Mouse (Mus musculus): ENCODE data around the gene Carm1.
A peak's percentile ranks its signal among the peaks of the same experiment; 100 is the strongest.

Gene Carm1

DNA sequence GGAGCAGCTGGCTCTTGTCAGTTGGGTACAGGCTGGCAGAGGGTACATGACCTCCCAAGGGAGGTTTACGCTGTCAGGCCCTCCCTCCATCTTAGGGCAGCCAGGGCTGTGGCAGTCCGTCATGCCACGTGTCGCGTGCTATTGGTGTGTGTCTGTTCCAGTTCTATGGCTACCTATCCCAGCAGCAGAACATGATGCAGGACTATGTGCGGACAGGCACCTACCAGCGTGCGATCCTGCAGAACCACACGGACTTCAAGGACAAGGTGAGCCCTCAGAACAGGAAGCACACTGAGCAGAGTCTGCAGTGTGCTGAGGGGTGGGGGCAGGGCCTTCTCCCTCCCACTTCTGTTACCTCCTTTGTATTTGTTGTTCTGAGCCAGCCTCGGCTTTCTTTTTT lies 28.6 kb downstream of the Carm1 start:
- no peak for DNase-seq (ENCODE audit: low spot score in 2 of 2)

DNA sequence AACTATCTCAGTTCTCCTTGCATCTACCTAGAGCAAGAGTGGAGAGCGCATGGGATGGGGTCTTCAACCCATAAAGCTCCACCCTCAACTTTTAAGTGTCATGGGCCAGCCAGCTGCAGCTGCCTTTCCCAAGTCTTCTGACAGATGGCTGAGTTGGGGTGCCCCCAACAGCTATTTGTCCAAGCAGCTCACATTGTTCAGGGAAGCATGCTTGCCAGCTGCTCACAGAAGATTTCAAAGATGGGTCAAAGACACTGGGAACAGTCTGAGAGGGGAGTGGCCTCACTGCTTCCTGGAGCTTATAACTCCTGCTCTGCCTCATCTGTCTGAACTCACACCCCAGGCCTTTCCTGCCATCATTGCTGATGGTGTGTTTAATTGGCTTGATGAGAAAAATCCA lies 29.6 kb downstream of the Carm1 start:
- DNase-seq (ENCODE audit: low spot score in 2 of 2), result no peak

DNA sequence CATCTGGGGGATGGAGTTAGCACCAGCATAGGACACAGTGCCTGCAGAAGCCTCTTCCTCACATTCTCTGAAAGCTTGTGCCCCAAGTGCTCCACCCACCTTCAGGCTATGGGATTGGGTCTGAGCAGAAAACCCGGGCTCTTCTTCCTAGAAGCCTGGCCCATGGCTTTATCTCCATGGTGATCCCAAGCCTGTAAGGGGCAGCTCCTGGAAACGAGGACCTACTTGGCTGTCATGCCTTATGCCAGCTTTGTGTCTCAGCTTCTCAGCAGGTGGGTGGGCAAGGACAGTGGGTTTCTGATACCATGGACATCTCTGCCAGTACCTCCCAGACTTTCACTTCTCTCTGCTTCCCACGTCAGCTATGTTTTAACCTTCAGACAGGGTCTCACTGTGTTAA lies 31.5 kb downstream of the Carm1 start:
- DNase-seq (ENCODE audit: low spot score in 2 of 2), result no peak

DNA sequence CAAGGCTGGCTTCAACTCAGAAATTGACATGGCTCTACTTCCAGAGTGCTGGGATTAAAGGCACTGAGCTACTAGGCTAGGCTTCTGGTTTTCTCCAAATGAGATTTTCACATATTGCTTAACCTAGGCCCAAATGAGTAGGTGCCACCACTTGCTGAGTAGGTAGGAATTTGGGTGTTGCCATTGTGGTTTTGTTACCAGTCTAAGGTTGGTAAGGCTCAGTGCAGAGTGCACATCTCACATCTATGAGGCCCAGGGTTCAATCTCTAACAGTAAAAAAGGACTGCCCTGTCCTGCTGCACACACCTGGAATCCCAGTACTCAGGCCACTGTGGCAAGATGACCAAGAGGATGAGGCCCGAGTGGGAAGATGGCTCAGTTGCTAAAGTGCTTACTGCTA lies 38.7 kb downstream of the Carm1 start:
- no peak for DNase-seq (ENCODE audit: low spot score in 2 of 2)

DNA sequence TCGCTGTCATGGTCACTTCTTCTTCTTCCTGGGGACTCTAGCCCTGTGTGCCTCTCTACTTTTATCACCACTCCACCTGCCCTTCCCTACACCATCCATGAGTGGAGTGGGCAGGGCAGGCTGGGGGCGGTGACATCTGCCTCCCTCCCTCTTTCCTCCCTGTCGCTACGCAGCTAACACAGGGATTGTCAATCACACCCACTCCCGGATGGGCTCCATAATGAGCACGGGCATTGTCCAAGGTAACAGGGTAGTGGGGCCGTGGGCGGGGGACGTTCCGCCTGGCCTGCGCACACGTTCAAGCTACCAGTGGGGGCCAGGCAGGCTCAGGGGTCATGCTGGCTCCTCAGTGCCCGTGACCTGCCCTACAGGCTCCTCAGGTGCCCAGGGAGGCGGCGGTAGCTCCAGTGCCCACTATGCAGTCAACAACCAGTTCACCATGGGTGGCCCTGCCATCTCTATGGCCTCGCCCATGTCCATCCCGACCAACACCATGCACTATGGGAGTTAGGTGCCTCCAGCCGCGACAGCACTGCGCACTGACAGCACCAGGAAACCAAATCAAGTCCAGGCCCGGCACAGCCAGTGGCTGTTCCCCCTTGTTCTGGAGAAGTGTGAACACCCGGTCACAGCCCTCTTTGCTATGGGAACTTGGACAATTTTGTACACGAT lies 41.1 kb downstream of the Carm1 start:
- DNase-seq (ENCODE audit: low spot score in 2 of 2), result no peak

DNA sequence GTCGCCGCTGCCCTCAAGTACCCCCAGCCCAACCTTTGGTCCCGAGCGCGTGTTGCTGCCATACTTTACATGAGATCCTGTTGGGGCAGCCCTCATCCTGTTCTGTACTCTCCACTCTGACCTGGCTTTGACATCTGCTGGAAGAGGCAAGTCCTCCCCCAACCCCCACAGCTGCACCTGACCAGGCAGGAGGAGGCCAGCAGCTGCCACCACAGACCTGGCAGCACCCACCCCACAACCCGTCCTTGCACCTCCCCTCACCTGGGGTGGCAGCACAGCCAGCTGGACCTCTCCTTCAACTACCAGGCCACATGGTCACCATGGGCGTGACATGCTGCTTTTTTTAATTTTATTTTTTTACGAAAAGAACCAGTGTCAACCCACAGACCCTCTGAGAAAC lies 41.7 kb downstream of the Carm1 start:
- no peak for DNase-seq (ENCODE audit: low spot score in 2 of 2)

DNA sequence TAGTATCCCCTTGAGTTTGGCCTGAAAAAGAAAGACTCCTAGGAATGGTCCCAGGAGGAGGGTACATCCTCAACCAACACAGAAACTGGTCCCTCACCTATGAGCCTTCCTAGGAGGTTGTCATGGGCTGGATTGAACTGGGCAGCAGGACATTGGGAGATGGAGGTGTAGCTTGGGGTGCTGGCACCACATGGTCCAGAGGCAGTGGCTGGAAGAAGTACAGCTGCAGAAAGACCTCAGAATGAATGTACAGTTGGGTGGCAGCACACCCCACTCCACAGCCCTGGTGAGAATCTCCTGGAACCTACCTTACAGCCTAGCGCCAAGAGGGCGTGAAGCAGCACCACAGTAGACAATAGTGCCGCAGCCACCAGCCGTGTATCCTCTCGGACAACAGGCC lies 42.8 kb downstream of the Carm1 start:
- DNase-seq (ENCODE audit: low spot score in 2 of 2), result no peak

DNA sequence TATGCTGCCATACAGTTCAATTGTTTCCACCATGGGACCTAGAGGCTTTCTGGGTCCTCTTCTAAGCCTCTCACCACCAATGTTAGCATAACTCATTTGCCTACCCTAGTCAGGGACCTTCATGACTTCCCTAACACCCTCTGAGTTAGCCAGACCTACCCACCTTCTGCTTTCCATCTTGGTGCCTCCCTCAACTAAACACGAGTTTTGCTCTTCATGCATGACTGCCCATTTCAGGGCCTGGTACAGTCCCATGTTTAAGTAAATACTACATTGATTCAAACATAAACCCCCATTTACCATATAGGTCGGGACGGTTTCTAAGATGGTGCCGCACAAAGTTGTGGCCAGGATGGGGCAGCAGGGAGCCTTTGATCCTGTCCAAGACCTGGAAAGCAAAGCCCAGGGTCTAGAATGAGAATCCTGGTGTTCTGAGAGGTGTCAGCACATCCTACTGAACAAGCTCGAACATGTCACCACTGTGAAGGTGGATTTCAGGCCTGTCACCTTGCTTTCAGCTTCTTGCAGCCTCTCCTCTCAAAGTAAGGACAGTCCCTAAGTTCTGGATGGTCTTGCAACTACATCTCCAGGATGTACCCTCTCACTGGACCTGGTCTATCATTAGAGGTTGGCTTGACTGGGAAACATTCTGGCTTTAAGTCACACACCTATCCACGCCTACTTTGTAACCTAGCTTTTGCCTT lies 44.6 kb downstream of the Carm1 start:
- DNase-seq (ENCODE audit: low spot score in 2 of 2), result no peak

DNA sequence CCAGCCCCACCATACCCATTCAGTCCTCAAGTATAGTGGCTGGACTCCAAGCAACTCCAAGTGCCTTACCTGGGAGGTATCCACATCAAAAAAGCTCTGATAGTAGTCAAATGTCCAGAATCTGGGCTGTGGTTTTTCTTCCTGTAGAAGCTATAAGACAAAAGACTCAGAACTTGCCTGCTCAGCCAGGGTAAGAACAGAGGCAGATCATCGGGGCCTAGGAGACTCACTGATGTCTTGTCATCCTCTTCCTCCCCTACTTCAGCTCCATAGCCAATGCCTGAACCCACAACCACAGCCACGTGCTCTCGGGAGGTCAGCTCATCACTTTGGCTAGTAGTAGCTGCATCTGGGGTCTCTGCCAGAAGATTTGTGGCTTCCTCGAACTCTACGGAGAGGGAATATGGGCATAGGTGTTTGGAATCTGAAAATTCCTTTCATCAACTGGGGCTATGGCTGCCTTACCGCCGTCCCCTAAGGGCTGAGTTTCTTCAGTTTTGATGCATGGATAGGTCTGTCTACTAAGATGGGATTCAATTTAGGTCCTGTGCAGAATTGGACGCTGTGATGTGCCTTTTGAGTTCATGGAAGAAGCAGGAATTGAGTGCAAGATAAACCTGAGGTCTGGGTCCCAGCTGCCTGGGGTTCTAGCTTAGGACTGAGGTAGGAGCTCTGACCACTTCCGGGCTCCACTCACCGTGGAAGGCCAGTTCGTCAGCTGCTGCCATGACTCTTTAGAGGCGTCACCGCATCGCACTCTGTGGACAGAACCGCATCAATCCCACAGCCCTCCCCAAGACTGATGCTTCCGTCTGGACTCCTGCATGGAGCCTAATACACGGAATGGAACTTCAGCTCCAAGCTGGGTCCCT lies 45.4 kb downstream of the Carm1 start:
- no peak for DNase-seq (ENCODE audit: low spot score in 2 of 2)

DNA sequence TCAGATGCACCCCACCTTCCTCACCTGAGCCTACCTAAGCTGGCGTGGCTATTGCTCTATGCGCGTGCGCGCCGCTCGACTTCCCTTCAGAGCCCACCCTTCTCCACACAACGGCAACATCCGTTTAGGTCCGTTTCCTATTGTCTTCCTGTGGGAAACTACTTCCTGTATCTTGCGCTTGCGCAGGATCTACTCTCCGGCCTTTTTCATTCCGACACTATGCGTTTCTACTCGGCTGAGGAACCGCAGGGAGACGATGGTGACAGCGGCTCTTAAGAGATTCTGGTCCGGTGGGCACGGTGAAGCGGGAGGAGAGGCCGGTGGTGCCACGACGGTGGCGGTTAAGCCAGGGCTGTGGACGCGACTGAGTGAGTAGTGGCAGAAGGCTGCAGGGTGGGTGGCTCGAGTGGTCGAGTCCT lies 46.0 kb downstream of the Carm1 start, which contains the start of the genes Timm29 and Yipf2:
Gene Timm29, plus strand, starts transcription at position 20 of the 419 bp plus-strand sequence.
Gene Yipf2, minus strand, starts transcription at position 126 of the 419 bp plus-strand sequence.
- peak; percentile 87 to 93 for DNase-seq (ENCODE audit: low spot score in 2 of 2)

DNA sequence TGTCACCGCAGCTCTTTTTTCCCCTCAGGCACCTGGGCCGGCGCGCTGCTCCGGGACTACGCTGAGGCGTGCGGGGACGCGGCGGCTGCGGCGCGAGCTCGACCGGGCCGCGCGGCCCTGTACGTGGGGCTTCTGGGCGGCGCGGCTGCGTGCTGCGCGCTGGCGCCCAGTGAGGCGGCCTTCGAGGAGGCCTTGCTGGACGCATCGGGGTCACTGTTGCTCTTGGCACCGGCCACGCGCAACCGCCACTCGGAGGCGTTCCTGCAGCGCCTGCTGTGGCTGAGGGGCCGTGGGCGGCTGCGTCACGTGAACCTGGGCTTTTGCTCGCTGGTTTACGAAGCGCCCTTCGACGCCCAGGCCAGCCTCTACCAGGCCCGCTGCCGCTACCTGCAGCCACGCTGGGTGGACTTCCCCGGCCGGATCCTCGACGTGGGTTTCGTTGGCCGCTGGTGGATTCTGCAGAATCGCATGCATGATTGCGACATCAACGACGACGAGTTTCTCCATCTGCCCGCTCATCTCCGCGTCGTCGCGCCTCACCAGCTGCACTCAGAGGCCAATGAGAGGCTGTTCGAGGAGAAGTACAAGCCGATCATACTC lies 46.5 kb downstream of the Carm1 start:
- peak; percentile 56 to 69 for DNase-seq (ENCODE audit: low spot score in 2 of 2)

DNA sequence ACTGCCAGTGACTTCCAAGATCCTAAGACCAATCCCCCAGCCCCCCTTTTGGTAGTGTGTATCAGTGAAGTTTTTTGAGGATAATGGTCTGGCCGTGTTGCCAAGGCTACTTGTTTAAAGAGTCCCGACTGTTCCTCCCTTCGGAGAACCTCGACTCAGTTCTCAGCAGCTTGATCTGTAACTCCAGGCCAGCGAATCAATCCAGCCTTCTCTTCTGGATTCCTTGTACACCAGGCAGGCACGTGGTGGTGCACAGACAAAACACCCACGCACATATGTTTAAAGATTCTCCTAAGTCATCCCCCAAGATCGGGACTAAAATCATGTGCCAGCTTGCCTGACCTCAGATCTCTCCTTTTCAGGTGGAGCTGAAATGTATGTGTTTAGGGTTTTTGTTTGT lies 47.7 kb downstream of the Carm1 start:
- DNase-seq (ENCODE audit: low spot score in 2 of 2), result peak in 1 of 2 experiments; percentile 45

DNA sequence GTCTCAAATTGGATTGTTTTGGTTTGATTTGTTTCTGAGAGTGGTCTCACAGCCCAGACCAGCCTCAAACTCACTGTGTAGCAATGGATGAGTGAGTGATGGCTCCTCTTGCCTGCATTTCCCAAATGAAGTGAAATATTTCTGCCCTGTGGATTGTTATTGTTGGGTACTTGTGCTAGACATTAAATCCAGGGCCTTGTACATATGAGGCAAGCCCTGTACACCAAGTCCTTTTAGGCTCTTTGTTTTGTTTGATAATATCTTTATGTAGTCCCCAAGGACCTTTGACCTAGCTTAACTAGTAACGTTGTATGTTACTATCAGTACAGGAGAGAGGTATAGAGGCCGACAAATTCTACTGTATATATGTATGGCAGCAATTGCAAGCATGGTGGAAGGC lies 48.1 kb downstream of the Carm1 start:
- no peak for DNase-seq (ENCODE audit: low spot score in 2 of 2)

DNA sequence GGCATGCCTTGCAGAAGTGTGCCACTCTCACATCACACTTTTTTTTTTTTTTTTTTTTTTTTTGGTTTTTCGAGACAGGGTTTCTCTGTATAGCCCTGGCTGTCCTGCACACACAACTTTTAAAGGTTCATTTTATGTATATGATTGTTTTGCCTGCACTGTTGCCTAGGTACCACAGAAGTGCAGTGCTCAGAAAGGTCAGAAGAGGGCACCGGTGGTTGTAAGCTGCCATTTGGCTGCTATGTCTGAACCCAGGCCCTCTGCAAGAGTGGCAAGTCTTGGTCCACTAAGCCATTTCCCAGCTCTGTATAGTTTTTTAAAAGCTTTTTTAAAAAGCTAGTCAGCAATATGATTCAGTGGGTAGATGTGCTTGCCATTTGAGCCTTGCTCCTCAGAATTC lies 51.5 kb downstream of the Carm1 start:
- DNase-seq (ENCODE audit: low spot score in 2 of 2), result no peak

DNA sequence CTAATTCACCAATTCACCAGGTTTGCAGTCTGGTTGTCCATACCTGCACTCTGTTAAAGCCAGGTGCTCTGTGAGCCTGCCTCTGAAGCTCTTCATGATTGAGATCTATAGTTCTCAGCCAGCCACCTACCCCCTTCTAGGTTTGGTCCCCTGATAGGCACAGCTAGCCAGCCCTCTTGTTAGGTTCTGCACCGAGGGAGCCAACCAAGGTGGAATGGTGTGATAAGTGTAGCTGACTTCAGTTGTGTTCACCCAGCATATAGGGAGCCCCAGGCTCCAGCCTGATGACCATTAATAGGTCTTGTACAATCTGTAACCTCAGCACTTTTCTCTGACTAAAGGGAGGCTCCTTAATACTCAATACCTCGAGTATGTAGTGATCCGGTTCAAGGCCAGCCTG lies 53.5 kb downstream of the Carm1 start:
- DNase-seq (ENCODE audit: low spot score in 2 of 2), result no peak

DNA sequence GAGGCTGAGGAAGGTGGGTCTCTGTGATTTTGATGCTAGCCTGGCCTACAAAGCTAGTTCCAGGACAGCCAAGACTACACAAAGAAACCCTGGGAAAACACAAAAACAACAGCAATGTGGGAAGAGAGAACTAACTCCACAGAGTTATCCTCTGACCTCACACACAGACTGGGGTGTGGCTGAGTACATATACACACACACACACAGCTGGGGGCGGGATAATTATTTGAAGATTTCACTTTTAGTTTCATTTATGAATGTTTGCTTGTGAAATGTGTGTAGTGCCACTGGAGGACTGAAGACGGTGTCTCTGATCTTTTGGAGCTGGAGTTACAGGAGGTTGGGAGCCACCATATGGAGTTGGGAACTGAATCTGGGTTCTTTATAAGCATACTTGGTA lies 54.4 kb downstream of the Carm1 start:
- no peak for DNase-seq (ENCODE audit: low spot score in 2 of 2)

DNA sequence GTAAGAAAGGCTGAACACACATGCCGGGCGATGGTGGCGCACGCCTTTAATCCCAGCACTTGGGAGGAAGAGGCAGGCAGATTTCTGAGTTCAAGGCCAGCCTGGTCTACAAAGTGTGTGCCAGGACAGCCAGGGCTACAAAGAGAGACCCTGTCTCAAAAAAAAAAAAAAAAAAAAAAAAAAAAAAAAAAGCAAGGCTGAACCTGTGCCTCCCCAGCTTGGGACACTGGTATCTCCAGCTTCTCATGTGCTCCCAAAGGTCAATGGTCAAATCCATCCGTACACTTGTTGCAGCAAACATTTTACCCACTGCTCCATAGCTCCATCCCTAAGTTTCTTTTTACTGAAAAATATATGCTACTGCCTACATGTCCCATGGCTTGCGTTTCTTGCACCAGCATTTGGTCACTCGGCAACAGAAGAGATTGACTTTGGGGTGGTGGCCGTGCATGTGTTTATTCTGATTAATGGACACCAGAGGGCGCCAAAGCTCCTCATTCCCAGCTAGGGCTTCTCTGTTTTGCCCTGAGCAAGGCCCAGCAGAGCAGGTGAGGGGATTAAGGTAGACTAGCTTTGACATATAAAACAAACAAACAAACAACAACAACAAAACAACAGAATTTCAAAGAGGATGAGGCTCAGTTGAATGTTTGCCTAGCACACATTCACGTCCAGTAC lies 55.2 kb downstream of the Carm1 start:
- DNase-seq (ENCODE audit: low spot score in 2 of 2), result no peak

DNA sequence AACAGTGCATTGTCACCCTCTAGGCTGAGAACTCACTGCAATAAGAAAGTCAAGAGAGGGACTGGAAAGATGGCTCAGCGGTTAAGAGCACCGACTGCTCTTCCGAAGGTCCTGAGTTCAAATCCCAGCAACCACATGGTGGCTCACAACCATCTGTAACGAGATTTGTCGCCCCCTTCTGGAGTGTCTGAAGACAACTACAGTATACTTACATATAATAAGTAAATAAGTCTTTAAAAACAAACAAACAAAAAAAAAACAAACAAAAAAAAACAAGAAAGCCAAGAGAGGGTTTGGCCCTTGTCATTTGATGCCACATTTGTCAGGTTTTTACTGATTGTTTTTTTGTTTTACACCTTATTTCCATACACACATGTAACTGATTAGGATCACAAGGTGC lies 57.4 kb downstream of the Carm1 start:
- no peak for DNase-seq (ENCODE audit: low spot score in 2 of 2)

DNA sequence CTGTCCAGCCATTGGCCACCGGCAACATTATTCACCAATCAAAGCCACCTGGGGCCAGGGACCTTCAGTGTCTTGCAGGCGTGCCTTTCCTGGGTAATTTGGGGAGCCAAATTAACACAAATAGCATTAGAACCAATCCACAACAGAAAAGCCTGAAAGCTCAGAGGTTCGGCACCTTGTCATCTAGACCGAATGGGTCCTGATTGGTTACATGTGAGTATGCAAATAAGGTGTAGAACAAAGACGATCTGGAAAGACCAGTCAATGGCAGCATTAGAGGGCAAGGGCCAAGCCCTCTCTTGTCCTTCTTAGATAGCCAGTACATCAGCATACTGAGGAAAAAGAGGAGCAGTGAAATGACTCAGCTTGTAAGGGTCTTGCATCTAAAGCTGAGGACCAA lies 59.2 kb downstream of the Carm1 start:
- DNase-seq (ENCODE audit: low spot score in 2 of 2), result no peak

DNA sequence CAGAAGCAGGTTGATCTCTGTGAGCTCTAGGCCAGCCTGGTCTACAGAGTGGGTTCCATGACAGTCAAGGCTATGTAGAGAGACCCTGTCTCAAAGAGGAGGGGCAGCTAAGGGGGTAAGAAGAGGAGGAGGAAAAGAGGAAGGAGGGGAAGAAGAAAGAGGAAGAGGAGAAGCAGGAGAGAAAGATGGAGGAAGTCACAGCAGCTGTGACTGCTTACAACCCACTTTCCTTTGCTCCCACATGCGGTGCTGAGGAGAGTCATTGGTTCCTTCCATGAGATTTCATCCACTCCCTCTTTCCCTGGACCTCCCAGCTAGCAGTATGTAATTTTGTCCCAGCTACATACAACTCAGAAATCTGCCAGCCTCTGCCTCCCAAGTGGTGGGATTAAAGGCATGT lies 60.0 kb downstream of the Carm1 start:
- no peak for DNase-seq (ENCODE audit: low spot score in 2 of 2)

DNA sequence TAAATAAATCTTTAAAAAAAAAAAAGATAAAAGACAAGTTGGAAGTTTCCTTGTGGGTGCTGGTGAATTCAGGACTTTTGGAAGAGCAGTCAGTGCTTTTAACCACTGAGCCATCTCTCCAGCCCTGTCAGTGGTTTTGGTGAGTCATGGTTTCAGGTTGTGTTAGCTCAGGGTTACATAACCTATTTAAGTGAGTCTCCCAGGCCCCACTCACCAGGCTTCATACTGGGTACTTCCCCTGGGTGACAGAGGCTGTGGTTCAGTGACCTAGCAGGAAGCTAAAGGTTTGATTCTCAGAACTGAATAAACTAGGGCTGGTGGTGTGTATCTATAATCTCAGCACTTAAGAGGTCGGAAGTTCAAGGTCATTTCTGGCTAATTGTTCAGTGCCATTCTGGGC lies 63.2 kb downstream of the Carm1 start:
- DNase-seq (ENCODE audit: low spot score in 2 of 2), result no peak
